Mouse (Mus musculus): ENCODE results near the gene Shc1. TPM values are rescaled to one million over a fixed set of nuclear protein-coding genes. Genes with fewer than 3 reads are reported as not detected.

Gene Shc1
- total RNA-seq, 2 experiments from 2014 or later: 12.6 to 14.5 TPM

DNA sequence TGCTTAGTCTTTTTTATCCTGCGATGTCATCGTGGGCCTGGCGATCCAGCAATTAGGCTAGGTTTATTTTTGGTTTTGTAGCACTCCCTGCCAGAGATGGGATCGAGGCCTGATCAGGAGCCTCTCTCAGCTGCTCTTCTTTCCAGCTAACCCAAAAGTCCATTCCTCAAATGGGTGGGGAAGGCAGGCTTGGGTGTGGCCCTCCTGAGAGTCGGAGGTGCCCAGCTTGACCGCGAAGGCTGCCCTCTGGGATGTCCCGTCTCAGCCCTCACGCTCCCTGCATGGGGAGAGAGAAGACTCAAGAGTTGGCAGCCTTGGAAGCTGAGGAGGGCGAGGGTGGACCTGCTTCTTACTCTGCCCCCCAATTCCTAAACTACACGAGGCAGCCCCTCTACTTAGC is 16.3 kb downstream of the Shc1 start:
- DNase-seq (ENCODE audit: low spot score in 2 of 2): no peak
- intact Hi-C loops (cut with DNase I): no loop called here

DNA sequence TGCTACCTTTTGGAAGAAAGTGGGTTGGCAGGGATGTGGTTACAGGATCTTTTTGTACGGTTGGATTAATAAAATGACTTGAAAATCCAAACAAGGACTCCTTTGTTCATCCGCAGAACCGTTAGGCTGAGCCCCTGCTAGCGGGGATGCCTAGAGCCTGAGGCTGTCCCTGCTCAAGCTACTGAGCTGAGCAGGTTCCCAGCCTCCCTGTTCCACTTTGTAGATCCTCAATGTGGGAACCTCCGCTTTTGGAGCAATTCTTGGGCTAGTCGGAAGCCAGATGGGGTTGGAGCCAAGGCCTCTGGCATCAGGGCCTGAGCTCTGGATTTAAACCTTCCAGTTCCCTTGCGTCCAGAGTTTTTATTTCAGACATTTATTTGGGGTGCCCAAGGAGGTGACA is 16.8 kb downstream of the Shc1 start:
- no peak for DNase-seq (ENCODE audit: low spot score in 2 of 2)
- intact Hi-C loops (cut with DNase I): no loop called here

DNA sequence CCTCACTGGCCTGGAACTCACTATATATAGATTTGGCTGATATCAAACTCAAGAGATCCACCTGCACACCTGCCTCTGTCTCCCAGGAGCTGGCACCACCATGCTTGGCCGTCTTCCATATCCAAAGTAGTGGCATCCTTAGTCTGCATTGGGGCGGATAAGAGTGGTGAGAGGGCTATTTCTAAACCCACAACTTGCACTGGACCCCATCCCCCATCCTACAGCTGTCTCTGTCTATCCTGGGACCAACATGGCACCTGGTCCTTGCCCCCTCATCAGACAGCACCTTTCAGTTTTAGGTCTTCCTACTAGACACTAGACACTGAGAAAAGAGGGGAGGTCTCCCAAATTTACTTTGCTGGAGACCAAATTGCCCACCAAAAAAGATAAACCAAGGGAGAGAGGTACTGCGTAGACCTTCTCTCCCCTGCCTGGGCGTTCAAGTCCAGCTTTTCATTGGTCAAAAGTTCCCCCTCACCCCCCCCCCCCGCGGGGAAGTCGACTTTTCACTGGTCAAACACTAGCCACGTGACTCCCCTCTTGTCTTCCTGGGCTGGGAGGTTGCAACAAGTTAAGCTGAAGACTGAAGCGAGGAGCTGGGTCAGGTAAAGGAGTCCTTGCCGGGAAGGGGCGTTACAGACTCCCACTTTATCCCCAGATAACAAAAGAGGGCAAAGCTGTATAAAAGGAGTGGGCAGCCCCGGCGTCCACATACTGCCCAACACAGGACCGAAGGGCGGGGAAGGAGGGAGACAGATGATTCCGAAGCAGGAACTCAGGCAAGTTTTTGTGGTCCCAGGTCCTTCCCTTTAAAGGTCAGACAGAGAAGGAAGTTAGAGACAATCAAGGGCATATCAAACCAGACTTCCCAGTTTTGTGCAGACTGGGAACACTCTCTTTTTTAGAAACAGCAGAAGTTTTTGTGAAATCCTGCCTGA is 18.2 kb downstream of the Shc1 start, which contains the start of gene Pbxip1:
TSS of gene Pbxip1 (plus strand) at position 531 of the 938 bp plus-strand sequence.
- DNase-seq (ENCODE audit: low spot score in 2 of 2): peak in 1 of 2 experiments; percentile 30

DNA sequence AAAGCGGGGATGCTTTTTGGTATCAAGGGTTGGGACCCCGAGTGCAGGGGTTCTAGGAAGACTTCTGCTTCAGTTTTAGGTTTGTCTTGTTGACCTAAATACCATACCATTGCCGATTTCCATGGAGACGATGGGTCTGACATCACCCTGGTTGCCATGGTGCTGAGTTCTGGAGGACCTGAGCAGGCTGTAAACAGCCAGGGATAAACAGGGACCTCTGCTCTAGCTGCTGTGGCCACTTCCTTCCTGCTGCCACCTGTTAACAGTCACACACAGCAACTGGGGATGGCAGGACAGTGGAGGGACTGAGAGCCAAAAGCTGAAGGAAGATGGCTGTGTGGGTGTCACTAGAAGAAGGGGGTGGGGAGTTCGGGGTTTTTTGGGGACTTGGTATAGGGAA is 19.0 kb downstream of the Shc1 start:
- intact Hi-C loops (cut with DNase I): no loop called here
- peak; percentile 34 to 47 for DNase-seq (ENCODE audit: low spot score in 2 of 2)

More for the DNA sequence above, 18.2 kb downstream of the Shc1 start, which contains the start of gene Pbxip1:
- intact Hi-C loops (cut with DNase I): no loop called here

DNA sequence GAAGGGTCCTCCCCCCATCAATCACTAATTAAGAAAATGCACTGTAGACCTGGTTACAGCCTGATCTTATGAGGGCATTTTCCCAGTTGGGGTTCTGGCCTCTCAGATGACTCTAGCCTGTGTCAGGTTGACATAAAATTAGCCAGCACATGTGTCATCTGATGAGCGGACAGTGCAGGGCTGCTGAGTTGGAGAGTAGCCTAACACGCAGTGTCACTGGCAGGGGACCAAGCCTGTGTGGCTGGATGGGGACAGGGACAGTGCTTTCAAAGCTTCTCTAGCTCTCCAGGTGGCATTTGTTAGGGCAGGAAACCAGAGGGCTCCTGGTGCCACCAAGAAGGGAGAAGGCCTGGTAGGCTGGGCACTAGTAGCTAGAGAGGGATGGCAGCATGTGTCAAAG is 22.4 kb downstream of the Shc1 start:
- intact Hi-C loops (cut with DNase I): no loop called here
- no peak for DNase-seq (ENCODE audit: low spot score in 2 of 2)

DNA sequence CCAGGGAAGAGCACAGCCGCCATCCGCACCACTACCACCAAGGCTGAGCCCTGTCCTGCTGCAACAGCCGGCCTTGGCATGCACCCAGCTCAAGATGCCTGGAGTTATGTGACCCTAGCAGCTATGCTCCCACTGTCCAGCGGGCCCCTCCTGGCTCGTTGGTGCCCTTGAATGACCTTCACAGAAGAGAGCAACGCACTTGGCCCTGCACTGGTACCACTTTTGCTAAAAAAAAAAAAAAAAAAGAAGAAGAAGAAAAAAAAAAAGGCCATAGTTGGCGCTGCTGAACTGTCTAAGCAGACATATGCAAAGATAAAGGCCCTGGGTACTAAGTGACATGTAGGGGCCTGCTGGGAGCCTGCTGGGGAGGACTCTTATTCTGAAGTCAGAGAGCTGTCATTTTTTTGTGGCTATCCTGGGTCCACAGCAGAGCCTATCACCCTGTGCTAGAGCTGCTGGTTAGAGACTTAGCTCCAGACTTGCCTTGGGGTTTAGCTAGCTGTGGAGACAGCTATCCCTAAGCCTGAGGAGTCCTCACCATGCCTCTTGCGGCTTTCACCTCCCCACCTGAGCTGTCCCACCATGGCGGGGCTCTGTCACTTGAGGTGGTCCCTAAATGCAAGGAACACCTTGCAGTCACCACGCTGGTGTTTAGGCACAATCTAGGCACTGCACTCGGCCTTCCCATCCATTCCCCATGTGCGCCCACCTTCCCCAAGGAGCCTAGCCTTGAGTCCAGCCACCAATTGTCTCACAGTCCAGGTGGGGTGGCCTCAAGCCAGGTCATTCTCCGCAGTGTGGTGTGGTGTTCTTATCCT is 30.7 kb downstream of the Shc1 start:
- intact Hi-C loops (cut with DNase I): no loop called here
- no peak for DNase-seq (ENCODE audit: low spot score in 2 of 2)

DNA sequence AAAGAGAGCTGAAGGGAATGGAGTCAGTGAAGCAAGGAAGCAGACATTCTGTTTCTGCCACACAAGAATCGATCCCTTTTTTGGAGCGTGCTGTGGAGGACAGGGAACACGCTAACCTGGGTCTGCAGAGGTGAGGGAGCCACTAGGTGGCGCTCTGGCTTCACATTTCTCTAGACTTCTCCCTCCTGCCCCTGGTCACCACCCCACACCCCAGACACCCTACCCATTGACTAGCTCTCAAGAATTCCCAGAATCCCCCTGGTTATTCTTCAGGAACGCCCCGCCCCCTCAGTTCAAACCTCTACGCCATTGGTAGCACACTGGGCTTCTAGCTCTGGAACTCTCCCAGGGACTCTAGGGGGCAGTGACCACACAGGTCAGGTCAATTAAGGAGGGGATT is 31.3 kb downstream of the Shc1 start:
- DNase-seq (ENCODE audit: low spot score in 2 of 2): peak; percentile 70 to 78
- intact Hi-C loops (cut with DNase I): no loop called here

DNA sequence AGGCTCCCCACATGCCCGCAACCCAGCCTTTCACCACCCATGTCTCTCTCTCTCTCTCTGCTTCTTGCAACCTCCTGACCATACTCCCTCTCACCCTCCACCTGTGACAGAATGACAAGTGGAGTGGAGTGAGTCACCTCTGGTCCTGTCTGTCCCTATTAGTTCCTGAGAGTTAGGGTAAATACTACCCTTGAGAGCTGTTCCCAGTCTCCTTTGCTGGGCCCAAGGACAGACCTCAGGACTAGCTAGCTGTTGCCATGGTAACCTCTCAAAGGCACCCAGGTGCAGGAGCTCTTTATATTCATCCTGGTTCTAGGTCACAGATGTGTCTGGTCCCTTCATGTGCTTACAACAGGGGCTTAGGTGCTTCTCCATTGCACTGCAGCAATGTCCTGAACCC is 33.7 kb downstream of the Shc1 start:
- intact Hi-C loops (cut with DNase I): loop anchor here (5.0 to 10.0 kb wide), 3 partner anchors 35 to 403 kb away; partner anchors contain the start of gene Chrnb2
- DNase-seq (ENCODE audit: low spot score in 2 of 2): no peak

DNA sequence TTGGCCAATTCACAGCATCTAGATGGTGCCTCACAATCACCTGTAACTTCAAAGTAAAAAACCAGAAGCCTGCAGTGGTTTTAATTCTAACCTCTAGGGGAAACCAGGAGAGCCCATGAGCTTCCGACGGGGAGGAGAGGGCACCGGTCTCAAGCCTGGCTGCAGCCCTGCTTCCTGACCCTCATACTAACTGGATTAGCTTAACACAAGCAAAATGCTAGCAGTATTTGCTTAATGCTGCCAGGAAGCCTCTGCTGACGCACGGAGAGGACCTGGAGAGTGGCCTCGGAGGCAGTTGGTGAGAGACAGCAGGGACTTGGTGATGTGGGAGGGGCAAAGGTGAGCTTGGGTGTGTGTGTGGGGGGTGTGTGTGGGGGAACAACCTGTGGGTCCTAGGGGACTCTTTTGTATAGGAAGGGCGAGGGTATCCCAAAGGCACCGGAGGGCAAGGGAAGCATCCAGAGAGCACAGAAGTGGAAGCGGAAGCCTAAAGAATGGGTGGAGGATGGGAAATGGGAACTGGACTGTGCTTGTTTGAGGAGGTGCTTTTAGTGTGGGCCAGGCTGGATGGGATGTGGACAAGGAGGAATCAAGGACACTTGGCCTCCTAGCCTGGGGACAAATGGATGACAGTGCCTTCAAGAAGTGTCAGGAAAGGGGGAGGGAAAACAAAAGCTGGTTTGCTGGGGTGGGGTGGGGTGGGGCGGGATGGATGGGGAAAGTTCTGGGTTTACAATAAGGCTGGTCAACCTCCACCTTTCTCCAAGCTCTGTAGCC is 36.3 kb downstream of the Shc1 start, which contains the start of gene Pmvk:
TSS of gene Pmvk (plus strand) at position 141 of the 777 bp plus-strand sequence.
- no peak for DNase-seq (ENCODE audit: low spot score in 2 of 2)
- intact Hi-C loops (cut with DNase I): loop anchor here (5.0 to 10.0 kb wide), 3 partner anchors 33 to 400 kb away; partner anchors contain the start of gene Chrnb2

DNA sequence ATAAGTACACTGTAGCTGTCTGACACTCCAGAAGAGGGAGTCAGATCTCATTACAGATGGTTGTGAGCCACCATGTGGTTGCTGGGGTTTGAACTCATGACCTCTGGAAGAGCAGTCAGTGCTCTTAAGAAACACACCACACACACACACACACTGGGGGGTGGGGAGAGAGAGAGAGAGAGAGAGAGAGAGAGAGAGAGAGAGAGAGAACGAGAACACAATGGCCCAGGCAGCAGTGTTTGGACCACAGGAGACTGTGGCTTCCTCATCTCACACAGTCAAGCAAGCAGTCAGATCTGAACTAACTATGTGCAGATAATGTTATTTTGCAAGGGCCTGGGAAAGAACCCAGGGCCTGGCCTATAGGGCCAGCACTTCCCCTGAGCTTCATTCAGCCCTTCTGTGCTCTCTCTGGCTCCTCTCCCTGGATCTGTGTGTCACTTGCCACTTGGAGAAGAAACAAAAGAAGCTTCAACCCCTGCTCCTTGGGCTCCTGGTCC is 37.6 kb downstream of the Shc1 start:
- no peak for DNase-seq (ENCODE audit: low spot score in 2 of 2)
- intact Hi-C loops (cut with DNase I): loop anchor here (10.0 kb wide), 1 partner anchor 399 kb away; no protein-coding TSS in a partner anchor

DNA sequence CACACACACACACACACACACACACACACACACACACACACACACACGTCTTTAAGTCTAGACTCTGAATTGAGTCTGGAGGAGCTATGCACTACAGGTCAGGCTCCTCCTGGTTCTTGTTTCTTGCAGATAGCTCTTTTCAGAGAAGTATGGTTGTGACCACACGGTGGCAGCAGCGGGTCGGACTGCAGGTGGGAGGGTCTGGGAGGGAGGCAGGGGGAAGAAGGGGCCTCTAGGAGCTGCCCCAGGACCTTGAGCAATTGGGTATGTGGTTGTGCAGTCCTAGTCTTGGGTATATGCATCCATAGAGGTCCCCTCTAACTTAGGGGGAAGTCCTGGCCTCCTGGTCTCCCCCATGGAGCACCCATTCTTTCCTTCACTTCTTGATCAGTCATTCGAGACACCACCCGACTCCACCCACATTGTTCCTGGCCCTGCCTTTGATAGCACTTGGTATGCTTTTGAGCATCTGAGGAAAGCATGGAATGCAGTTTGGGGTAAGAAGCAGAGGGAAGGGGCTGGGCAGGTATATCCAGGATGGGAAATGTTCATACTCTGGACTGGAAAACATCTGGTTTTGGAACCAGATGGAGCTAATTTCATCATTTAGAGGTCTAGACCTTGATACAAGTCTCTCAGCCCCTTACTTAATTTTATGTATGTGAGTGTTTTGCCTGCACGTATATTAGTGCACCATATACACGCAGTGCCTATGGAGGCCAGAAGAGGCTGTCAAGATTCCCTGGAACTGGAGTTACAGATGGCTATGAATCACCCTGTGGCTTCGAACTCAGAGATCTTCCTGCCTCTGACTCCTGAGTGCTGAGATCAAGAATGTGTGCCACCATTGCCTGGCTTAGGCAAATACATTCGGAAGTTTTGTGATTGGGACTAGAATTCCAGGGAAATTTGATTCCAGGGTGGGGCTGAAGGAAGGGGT is 38.8 kb downstream of the Shc1 start:
- peak in 1 of 2 experiments; percentile 59 for DNase-seq (ENCODE audit: low spot score in 2 of 2)
- intact Hi-C loops (cut with DNase I): loop anchor here (10.0 kb wide), 1 partner anchor 398 kb away; no protein-coding TSS in a partner anchor

DNA sequence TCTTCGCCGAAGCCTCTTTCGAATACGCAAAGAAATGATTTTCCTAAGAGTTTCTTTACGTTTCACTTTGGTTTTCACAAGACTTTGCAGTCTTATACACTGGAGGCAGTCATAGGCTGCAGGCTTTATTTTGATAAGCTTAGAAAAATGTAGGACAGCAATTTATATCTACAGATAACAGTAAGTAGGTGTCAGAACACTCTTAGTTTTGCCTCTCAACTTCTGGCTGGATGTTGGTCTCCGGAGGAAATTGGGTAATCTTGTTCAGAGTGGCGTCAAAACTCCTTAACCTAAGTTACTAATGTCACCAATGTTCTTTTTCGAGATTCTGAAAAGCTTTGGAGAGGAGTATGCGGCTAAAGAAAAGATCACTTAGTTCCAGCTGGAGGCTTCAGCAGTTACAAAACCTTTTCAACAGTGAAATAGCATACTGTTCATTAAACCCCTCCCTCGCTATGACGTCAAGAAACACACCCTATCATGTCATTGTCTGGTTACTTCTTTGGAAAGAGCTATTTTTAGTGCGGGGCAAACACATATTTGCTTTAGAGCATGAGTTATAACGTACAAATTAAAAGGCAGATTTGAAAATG is 40.2 kb downstream of the Shc1 start:
- no peak for DNase-seq (ENCODE audit: low spot score in 2 of 2)
- intact Hi-C loops (cut with DNase I): loop anchor here (10.0 kb wide), 1 partner anchor 396 kb away; no protein-coding TSS in a partner anchor

DNA sequence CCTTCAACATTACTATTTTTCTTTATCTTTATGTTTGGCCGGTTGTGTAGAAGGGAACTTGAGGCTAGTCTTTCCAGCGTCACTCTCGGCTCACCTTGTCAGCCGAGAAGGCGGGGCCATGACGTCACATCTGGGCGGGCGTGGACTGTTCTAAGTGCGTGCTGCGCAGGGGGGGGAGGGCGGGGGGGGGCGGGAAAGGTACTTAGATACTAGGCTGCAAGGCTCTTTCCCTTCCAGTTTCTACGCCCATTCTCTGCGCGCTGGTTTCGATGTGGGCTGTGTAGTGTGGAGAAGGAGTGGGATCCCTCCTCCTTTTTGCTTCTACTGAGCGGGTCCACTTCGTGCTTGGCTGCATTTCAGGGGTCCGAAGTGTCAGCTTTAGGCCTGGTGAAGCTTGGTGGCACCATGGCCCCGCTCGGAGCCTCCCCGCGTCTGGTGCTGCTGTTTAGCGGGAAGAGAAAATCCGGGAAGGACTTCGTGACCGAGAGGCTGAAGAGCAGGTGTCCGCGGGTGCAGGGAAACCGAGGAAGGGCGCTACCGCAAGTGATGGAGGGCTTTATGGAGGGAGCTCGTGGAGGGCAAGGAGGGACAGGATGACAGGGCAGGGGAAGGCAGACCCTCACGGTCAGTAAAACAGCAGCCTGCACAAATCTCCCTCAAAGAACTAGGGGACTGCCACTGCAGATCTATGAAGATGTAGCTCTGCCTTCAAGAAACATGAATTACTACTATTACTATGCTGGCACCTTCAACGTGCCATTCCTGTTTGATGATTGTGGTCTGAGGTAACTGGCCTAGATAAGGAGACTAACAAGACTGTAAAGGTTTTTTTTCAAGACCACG is 40.9 kb downstream of the Shc1 start:
- intact Hi-C loops (cut with DNase I): loop anchor here (10.0 kb wide), 1 partner anchor 396 kb away; no protein-coding TSS in a partner anchor
- peak; percentile 86 to 92 for DNase-seq (ENCODE audit: low spot score in 2 of 2)

DNA sequence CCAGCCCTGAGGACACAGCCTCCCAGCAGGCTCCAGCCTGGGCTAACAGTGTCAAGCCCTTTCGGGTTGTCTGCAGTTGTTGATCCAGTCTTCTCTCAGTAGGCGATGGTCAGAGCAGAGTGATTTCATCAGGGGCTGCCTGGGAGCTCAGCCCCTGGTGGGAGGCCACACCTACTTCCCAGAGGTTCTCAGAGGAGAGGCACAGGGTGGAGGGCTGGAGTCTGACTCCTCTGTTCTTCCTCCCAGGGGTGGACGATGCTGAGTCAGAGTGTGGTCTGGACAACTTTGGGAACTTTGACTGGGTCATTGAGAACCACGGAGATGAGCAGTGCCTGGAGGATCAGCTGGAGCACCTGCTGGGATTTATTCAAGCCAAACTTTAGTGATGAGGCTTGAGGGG is 50.0 kb downstream of the Shc1 start:
- no peak for DNase-seq (ENCODE audit: low spot score in 2 of 2)

DNA sequence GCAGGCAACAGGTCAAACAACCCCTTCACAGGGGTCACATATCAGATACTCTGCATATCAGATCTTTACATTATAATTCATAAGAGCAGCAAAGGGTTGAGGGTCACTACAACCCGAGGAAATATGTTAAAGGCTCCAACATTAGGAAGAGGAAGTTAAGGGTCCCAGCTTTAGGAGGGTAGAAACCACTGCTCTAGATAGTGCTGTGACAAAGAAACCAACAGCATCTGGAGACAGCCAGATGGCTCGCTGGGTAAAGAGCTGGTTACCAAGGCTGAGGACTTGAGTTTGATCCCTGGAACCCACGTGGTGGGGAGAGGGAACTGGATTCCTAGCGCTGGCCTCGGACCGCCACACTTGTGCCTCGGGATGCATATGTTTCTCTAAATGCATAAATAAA is 54.0 kb downstream of the Shc1 start:
- no peak for DNase-seq (ENCODE audit: low spot score in 2 of 2)
- intact Hi-C loops (cut with DNase I): no loop called here

More for the DNA sequence above, 50.0 kb downstream of the Shc1 start:
- intact Hi-C loops (cut with DNase I): no loop called here

DNA sequence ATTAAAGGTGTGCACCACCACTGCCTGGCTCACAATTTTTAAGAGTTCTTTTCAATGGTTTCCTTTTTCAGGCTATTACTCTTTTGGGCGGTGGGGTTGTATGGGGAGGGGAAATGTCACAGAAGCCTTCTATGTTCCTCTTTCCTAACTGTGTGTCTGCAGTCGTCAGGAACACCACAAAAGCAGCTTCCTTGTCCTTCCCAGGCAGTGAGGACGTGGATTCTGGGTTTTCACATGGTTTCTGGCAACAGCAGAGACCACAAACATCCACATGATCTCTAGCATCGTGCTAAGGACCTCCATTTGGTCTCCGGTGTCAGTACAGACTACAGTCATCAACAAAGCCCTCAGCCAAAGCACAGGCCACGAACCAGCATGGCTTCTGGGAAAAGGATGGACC is 55.6 kb downstream of the Shc1 start:
- no peak for DNase-seq (ENCODE audit: low spot score in 2 of 2)
- intact Hi-C loops (cut with DNase I): no loop called here
